Mouse (Mus musculus) erythroblast, embryonic 14.5 days (primary cell): ENCODE results near the gene Fos. TPM values are rescaled to one million over a fixed set of nuclear protein-coding genes. Genes with fewer than 3 reads are reported as not detected.

Source experiments
- H3K27me3 ChIP-seq: 2 replicates; pipeline ENCODE4 v1.6.1; 2012; ENCODE audit warnings: inconsistent platforms; ENCODE audit not compliant: control insufficient read depth
- H3K36me3 ChIP-seq: 2 replicates; pipeline ENCODE4 v1.6.1; 2012; ENCODE audit warnings: mild to moderate bottlenecking, inconsistent platforms; ENCODE audit not compliant: control insufficient read depth
- H3K4me1 ChIP-seq: 2 replicates; pipeline ENCODE4 v1.6.1; 2012; ENCODE audit warnings: inconsistent platforms; ENCODE audit not compliant: control insufficient read depth
- H3K4me3 ChIP-seq: replicated peaks from 2 replicates; pipeline ENCODE3; 2012; ENCODE audit warnings: moderate library complexity, mild to moderate bottlenecking, inconsistent platforms
- H3K9me3 ChIP-seq: 2 replicates; pipeline ENCODE4 v1.6.1; 2012; ENCODE audit warnings: low read length, inconsistent platforms, mixed read lengths; ENCODE audit not compliant: control insufficient read depth
- GATA1 ChIP-seq: IDR thresholded peaks from 2 replicates; pipeline ENCODE4 v1.6.1; 2012; ENCODE audit warnings: low read length, inconsistent platforms, mixed read lengths
- TAL1 ChIP-seq: IDR thresholded peaks from 3 replicates; pipeline ENCODE4 v1.6.1; 2012; ENCODE audit warnings: low read length, inconsistent platforms, mixed read lengths
- polyA plus RNA-seq: library from polyadenylated mRNA; stranded (reverse); fragments of >175 nt; gene quantifications from 2 replicates; pipeline ENCODE4 v1.2.3, GENCODE M21; 2012

The Fos gene
- polyA plus RNA-seq, 1 experiment = 18.4 TPM

- Histone ChIP-seq H3K4me1 (peaks cover 12% of the 10 kb centered on the region), H3K4me3 (no peak overlapping the region), H3K36me3 (no peaks in the 10 kb centered on the region), H3K27me3 (peaks cover 37% of the 10 kb centered on the region), H3K9me3 (no peaks in the 10 kb centered on the region)
- TF ChIP-seq GATA1 (no peak), TAL1 (no peak)
Measured at GRCm38 (mm10) chr12:85492084-85492645, 18.5 kb downstream of the Fos start.

GRCm38 (mm10) chr12:85496336-85496735 is 22.6 kb downstream of the Fos start:
- TF ChIP-seq TAL1 (no peak), GATA1 (no peak)
- Histone ChIP-seq H3K9me3 (peaks cover under 1% of the 10 kb centered on the region; the same call in 1 of the 2 replicates), H3K4me1 (peaks cover 4% of the 10 kb centered on the region; the same call in 1 of the 2 replicates), H3K36me3 (no peaks in the 10 kb centered on the region), H3K4me3 (no peak overlapping the region), H3K27me3 (peaks cover 7% of the 10 kb centered on the region)

GRCm38 (mm10) chr12:85496755-85497154 is 23.1 kb downstream of the Fos start:
- H3K4me1 ChIP-seq = peaks cover 4% of the 10 kb centered on the region; the same call in 1 of the 2 replicates
- no peaks in the 10 kb centered on the region for H3K36me3 ChIP-seq
- H3K9me3 ChIP-seq = peaks cover 4% of the 10 kb centered on the region
- TF ChIP-seq GATA1 (no peak), TAL1 (no peak)
- no peak overlapping the region for H3K4me3 ChIP-seq
- peaks cover 7% of the 10 kb centered on the region for H3K27me3 ChIP-seq

DNA sequence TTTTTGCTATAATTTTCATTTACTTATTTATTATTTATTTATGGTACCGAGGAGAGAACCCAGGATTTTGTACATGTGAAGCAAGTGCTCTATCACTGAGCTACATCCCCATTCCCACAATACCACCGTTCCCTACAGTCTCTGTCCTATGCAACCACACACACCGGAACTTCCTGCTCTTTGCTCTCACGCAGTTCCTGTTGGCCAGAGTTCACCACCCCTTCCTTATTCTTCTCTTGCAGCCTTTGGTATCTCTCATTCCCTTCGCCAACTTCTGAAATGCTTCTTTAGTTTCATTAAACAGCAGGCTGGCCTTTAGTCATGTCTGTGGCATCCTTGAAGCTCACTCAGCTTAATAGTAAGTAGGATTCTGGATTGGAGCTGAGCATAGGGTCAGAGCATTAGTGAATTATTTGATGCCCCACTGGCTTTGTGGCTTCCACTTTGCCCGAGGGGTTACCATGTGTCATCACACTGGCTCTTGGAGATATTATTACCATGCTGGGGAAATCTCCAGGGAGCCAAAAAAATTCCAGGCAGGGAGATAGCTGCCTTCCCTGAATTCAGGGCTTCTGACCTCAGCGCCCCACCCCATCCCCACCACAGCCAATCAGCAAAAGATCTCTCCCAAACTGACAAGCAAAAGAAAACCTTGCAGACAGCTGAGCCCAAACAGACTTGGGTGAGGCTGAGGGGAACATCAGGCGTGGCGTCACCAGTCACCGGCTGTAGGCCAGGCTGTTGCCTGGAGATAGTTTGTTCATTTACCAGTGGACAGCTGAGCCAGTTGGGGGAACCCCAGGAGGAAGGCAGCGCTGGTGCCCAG is 23.8 kb downstream of the Fos start:
- Histone ChIP-seq H3K4me3 (no peak overlapping the region), H3K4me1 (peaks cover 4% of the 10 kb centered on the region; the same call in 1 of the 2 replicates), H3K36me3 (no peaks in the 10 kb centered on the region), H3K9me3 (peaks cover 9% of the 10 kb centered on the region), H3K27me3 (peaks cover 5% of the 10 kb centered on the region)
- no peak for TF ChIP-seq GATA1
- TF ChIP-seq TAL1 = no peak

DNA sequence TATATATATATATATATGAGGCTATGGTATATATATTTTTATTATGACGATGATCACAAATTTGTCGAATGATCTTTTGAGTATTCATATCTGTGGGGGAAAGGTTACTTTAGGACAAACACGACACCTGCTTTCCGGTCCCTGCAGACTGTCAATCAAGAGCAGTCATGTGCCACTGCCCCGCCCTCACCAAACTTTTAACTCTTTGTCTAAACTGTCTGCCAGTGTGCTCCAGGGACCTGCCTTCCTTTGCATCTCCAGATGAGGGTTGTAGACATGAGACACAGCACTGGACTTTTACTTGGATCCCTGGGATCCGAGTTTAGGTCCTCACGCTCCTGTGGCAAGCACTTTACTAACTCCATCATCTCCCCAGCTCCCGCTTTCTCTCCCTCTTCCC is 25.3 kb downstream of the Fos start:
- Histone ChIP-seq H3K36me3 (no peaks in the 10 kb centered on the region), H3K9me3 (peaks cover 9% of the 10 kb centered on the region), H3K4me3 (no peak overlapping the region), H3K4me1 (peaks cover 4% of the 10 kb centered on the region; the same call in 1 of the 2 replicates), H3K27me3 (no peaks in the 10 kb centered on the region; the same call in 1 of the 2 replicates)
- no peak for TF ChIP-seq TAL1
- no peak for TF ChIP-seq GATA1

- TF ChIP-seq TAL1 (no peak), GATA1 (no peak)
- H3K36me3 ChIP-seq = no peaks in the 10 kb centered on the region
- H3K9me3 ChIP-seq = peaks cover 11% of the 10 kb centered on the region
- no peaks in the 10 kb centered on the region for H3K4me1 ChIP-seq
- no peaks in the 10 kb centered on the region for H3K27me3 ChIP-seq
- no peak overlapping the region for H3K4me3 ChIP-seq
Measured at GRCm38 (mm10) chr12:85502682-85503081, 29.0 kb downstream of the Fos start.

DNA sequence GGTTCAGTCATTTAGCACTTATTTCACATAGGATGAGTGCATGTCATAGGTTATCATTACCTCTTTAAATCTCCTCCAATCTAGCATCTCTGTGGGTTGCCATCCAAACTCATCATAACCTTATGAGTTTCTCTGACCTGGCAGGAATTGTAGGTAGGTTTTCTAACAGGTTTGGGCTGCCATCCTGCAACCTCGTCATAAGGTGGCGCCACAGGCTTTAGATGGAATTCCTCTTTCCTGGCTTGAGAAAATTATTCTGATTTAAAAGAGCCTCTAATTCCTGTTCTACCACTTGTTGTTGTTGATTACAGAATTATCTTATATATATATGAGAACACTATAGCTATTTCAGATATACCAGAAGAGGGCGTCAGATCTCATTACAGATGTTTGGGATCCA is 34.5 kb downstream of the Fos start:
- Histone ChIP-seq H3K4me1 (no peaks in the 10 kb centered on the region), H3K4me3 (no peak overlapping the region), H3K27me3 (no peaks in the 10 kb centered on the region), H3K9me3 (0 out of 2 replicates have a peak, but pooled peaks cover 2% of the 10 kb centered on the region), H3K36me3 (no peaks in the 10 kb centered on the region)
- TF ChIP-seq TAL1 (no peak), GATA1 (no peak)

GRCm38 (mm10) chr12:85510013-85510412 is 36.3 kb downstream of the Fos start:
- TF ChIP-seq GATA1 (no peak), TAL1 (no peak)
- H3K4me3 ChIP-seq = no peak overlapping the region
- no peaks in the 10 kb centered on the region for H3K36me3 ChIP-seq
- H3K27me3 ChIP-seq = no peaks in the 10 kb centered on the region
- no peaks in the 10 kb centered on the region for H3K4me1 ChIP-seq
- no peaks in the 10 kb centered on the region for H3K9me3 ChIP-seq

DNA sequence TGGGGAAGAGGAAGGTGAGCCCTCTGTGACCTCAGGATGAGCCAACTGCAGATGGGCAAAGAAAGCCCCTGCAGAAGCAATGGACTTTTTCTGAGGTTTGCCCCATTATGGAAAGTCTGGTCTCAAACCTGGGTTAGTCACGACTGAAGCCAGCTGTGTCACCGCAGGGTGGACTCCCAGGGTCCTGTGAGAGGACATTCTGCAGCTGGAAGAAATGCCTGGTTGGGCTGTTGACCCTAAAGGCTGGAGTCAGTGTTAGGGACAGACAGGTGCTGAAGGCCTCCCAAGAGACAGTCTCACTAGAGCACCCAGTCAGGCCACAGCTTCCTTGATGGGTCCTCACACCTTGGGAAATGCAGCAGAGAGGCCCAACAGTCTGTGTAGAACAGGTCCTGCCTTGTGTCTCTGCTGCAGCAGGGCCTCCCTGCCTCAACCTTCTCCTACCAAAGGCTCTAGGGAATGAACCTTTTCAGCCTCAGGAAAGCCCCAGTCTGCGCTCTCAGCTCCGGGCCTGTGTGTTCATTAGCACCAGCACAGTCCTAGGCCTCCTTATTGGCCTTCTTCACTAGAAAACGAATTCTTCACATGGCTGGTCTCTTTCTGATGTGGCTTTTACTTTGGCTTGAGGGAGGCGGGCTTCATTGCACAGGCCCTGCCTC is 40.2 kb downstream of the Fos start:
- TF ChIP-seq TAL1 = no peak
- no peak for TF ChIP-seq GATA1
- H3K4me3 ChIP-seq = no peak overlapping the region
- H3K36me3 ChIP-seq = no peaks in the 10 kb centered on the region
- no peaks in the 10 kb centered on the region for H3K4me1 ChIP-seq
- no peaks in the 10 kb centered on the region for H3K27me3 ChIP-seq
- H3K9me3 ChIP-seq = no peaks in the 10 kb centered on the region

DNA sequence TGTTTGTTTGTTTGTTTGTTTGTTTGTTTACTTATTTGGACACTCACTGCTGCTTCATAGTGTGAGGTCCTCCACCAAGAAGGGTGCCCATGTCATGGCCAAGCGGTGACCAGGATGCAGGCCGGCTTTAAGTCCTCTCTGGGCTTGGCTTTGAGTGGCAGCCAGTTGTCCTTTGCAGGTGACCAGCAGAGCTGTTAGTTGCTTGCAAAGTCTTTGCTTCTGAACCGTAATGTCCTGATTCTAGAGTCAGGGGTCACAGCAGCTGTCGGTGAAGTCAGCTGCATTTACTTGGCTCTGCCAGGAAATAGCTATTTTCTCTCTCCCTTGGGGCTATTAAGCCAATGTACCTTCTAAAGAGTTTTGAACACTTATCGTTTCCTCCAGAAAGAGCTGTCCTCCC is 41.3 kb downstream of the Fos start:
- no peak overlapping the region for H3K4me3 ChIP-seq
- H3K36me3 ChIP-seq = no peaks in the 10 kb centered on the region
- H3K9me3 ChIP-seq = no peaks in the 10 kb centered on the region
- H3K27me3 ChIP-seq = no peaks in the 10 kb centered on the region
- H3K4me1 ChIP-seq = no peaks in the 10 kb centered on the region
- no peak for TF ChIP-seq TAL1
- TF ChIP-seq GATA1 = no peak
